Mouse (Mus musculus) adrenal gland (tissue): Measurements from ENCODE around the gene E030018B13Rik.

Experiments
- intact Hi-C: fragments of 180-260 bp; cut with DNase I; formaldehyde crosslinking; loops from one replicate; pipeline ENCODE4 v1.15.1; 2025

The E030018B13Rik gene

GRCm38 (mm10) chr7:63896968-63897468 is 19.6 kb upstream of the E030018B13Rik start:
- intact Hi-C loops, result loop anchor here (5.0 kb wide), 2 partner anchors 35 to 40 kb away; no protein-coding TSS in a partner anchor

GRCm38 (mm10) chr7:63897655-63898054 is 19.0 kb upstream of the E030018B13Rik start:
- intact Hi-C loops, result loop anchor here (5.0 kb wide), 2 partner anchors 35 to 40 kb away; no protein-coding TSS in a partner anchor

- intact Hi-C loops, result loop anchor here (5.0 kb wide), 2 partner anchors 34 to 41 kb away; no protein-coding TSS in a partner anchor
These were observed 18.5 kb upstream of the E030018B13Rik start for GRCm38 (mm10) chr7:63898201-63898600.

DNA sequence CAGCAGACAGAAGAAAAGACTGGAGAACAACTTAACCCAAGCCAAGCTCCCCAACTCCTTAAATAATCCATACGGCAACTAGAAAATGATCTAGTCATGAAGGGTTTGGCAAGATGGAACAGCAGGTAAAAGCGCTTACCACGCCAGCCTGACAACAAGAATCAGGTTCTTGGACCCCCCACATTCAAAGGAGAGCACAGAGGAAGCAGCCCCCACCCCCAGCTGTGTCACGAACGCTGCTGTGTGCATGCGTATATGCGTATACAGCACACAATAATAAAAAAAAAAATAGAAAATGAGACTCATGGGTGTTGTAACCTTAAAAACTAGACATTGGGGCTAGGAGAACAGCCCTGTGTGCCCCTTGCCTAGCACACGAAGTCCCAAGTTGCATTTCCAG is 16.7 kb upstream of the E030018B13Rik start:
- intact Hi-C loops, result loop anchor here (5.0 kb wide), 2 partner anchors 32 to 43 kb away; no protein-coding TSS in a partner anchor

GRCm38 (mm10) chr7:63900411-63900810 is 16.2 kb upstream of the E030018B13Rik start:
- intact Hi-C loops, result no loop called here

- intact Hi-C loops, result no loop called here
These were observed 15.3 kb upstream of the E030018B13Rik start for GRCm38 (mm10) chr7:63901346-63901745.

GRCm38 (mm10) chr7:63901942-63902341 is 14.7 kb upstream of the E030018B13Rik start:
- intact Hi-C loops, result no loop called here

DNA sequence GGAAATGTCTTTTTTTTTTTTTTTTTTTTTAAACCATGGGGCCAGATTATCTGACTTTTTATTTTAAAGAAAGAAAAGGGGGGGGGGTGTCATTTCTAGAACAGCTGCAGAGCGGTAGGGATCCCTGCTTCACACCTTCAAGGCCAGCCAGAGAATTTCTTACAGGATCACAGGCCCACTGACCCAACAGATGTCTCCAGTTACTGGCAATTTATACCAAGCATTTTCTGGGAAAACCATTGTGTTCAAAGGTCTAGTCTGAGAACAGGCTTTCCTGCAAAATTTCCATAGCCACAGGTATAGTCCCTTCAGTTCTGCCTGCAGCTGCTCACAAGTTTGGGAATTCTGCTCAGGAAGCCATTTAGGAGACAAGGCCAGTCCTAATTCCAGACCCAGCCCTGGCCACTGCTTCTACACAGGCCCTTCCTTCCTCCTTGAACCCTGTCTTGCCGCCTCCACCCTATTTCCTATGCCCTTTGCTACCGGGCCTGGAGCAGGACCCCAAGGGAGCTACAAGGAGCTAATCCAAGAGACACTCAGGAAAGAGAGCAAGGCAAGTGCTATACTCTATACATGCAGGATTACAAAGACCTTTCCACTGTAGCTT is 13.9 kb upstream of the E030018B13Rik start:
- intact Hi-C loops, result no loop called here

DNA sequence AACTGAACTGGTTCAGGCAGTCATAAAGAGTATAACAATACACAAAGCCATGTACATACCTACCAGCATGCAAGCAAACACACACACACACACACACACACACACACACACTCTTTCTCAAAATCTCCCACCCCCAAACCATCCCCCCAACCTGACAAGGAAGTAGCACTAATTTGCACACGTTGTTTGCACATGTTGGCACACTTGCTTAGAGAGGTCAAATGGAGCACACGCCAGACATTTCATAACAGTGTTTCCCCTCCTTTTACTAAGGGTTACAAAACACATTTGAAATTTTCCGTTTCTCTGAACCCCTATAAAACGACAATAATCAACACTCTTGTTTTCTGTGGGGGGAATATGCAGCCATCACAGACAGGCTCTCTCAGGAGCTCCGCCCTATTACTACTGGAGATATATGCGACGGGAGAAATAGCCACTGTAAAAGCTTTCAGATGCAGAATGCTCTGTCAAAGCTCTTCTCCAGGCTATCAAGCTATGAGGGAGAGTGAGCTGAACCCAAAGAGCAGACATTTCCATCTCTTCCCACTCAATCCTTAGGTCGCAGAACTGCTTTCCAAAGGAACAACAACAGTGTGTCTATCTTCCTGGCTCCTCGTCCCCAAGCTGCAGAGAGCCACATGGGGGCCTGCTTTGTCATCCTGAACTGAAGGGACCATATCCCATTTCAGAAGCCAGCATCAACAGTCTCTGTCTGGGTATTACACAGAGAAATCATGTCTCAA is 12.8 kb upstream of the E030018B13Rik start:
- intact Hi-C loops, result no loop called here

DNA sequence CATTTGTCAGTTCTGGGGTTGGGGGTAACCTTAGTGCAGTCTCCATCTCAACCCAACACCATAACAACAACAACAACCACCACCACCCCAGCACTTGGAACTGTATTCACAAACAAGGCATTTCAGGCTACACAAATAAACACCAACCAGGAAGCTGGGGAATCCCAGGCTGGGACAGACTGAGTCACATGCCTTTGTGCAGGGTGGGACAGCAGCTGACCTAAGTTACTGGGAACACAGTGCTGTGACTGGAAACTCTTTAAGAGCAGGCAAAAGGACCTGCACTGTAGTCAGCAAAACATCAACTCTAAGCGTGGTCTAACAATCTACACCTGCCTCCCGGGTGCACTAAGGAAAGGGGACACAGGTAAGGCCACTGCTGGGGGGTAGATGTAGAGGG is 11.5 kb upstream of the E030018B13Rik start:
- intact Hi-C loops, result no loop called here

GRCm38 (mm10) chr7:63905642-63906041 is 11.0 kb upstream of the E030018B13Rik start:
- intact Hi-C loops, result no loop called here

GRCm38 (mm10) chr7:63907778-63908495 is 8.7 kb upstream of the E030018B13Rik start:
- intact Hi-C loops, result no loop called here

- intact Hi-C loops, result no loop called here
These were observed 8.0 kb upstream of the E030018B13Rik start for GRCm38 (mm10) chr7:63908496-63909285.

DNA sequence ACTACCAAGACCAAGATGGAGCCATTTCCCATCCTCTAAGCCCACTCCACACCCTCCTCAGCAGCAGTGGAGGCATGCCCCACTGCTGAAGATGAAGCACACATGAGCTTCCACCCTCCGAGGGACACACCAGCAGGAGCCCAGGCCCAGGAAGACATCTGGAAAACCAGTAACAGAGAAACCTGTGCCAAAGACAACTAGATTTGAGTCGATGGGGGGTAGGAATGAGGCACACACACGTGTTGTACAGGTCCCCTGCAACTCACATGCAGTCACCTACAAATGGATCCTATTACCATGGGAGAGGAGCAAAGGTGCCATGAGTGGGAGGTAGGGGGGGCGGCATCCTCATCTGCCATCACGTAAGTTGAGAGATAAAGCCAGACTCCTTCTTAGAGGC is 6.4 kb upstream of the E030018B13Rik start:
- intact Hi-C loops, result no loop called here

DNA sequence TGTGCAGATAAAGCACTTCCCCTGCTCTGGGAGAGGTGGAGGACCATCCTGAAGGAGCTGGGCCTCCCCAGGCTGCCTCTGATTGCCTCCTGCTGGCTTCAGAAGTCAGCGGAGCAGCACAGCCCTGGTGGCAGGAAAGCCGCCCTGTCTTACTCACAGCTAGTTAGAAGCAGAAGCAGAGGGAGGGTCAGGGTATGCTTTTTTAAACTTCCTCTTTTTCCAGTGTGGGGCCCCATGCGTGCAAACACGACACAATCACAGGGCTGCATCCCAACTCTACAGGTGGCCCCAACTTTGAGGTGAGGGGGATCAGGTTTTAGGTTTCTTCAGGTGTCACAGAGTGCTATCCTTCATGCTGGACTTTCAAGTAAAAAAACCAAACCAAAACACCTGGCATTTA is 5.7 kb upstream of the E030018B13Rik start:
- intact Hi-C loops, result no loop called here

- intact Hi-C loops, result no loop called here
These were observed 5.0 kb upstream of the E030018B13Rik start for GRCm38 (mm10) chr7:63911383-63912233.

GRCm38 (mm10) chr7:63912234-63912810 is 4.3 kb upstream of the E030018B13Rik start:
- intact Hi-C loops, result no loop called here

DNA sequence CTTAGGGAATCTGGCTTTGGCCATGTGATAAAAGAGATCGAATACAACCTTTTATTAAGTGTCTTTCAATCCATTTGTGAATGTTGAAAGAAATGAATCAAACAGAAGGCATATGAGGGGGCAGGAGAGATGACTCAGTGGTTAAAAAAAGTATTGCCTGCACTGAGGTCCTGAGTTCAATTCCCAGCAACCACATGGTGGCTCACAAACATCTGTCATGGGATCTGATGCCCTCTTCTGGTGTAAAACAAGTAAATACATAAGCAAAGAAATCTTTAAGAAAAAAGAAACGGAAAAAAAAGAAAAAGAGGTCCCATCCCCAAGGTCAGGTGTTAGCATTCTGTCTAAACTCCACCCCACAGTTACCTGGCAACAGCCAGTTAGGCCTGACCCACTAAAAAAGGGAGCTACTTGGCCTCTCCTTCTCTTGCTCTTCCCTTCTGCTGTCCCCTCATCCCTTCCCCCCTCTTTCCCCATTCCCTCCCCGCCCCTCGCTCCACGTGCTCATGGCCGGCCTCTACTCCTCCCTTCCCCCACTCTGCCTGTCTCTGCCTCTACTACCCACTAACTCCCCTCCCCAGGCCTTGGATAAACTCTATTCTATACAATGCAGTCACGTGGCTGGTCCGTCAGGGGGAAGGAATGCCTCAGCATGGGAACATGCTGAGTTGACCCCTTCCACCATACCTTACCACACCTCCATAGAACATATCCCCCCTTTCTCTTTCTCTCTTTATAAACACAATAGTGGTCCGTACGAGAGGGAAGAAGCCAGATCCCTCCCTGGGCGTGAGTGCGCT is 3.5 kb upstream of the E030018B13Rik start:
- intact Hi-C loops, result no loop called here
